Mouse (Mus musculus): ENCODE results near the gene Fam25c. TPM values are rescaled to one million over a fixed set of nuclear protein-coding genes. Genes with fewer than 3 reads are reported as not detected.

The Fam25c gene
- polyA plus RNA-seq, 1 experiment from 2014 or later: not detected

Other genes starting within 250 kb of the Fam25c start
- gene Npy4r, start 202.9 kb downstream of the Fam25c start, polyA plus RNA-seq (2015; fragmentation: Nextera tagmentation; extraction: Ambion mirVana): 0.30 and 0.31 TPM in 2 replicates
- gene Gprin2, start 153.8 kb downstream of the Fam25c start, polyA plus RNA-seq (2015; fragmentation: Nextera tagmentation; extraction: Ambion mirVana): 5.1 and 6.1 TPM in 2 replicates
- 0.91 and 1.6 TPM in 2 replicates for gene Syt15, start 135.8 kb downstream of the Fam25c start, polyA plus RNA-seq (2015; fragmentation: Nextera tagmentation; extraction: Ambion mirVana)
- 5.4 and 5.8 TPM in 2 replicates for gene Shld2, start 44.9 kb downstream of the Fam25c start, polyA plus RNA-seq (2015; fragmentation: Nextera tagmentation; extraction: Ambion mirVana)
- 112 and 115 TPM in 2 replicates for gene Glud1, start 44.7 kb downstream of the Fam25c start, polyA plus RNA-seq (2015; fragmentation: Nextera tagmentation; extraction: Ambion mirVana)
- gene Sncg, start 19.4 kb upstream of the Fam25c start, polyA plus RNA-seq (2015; fragmentation: Nextera tagmentation; extraction: Ambion mirVana): 188 and 207 TPM in 2 replicates
- 3.8 and 5.0 TPM in 2 replicates for gene Mmrn2, start 20.0 kb upstream of the Fam25c start, polyA plus RNA-seq (2015; fragmentation: Nextera tagmentation; extraction: Ambion mirVana)
- 11.1 and 19.0 TPM in 2 replicates for gene Bmpr1a, start 147.9 kb upstream of the Fam25c start, polyA plus RNA-seq (2015; fragmentation: Nextera tagmentation; extraction: Ambion mirVana)
- not detected in 2 replicates for gene 9230112D13Rik, start 167.4 kb upstream of the Fam25c start, polyA plus RNA-seq (2015; fragmentation: Nextera tagmentation; extraction: Ambion mirVana)
- gene Ldb3, start 233.2 kb upstream of the Fam25c start, polyA plus RNA-seq (2015; fragmentation: Nextera tagmentation; extraction: Ambion mirVana): 1.2 and 5.6 TPM in 2 replicates
- gene Opn4, start 244.7 kb upstream of the Fam25c start, polyA plus RNA-seq (2015; fragmentation: Nextera tagmentation; extraction: Ambion mirVana): 0.27 TPM in 1 of 2 replicates, not detected in the other

All from hindbrain, embryonic 16.5 days (tissue).